Mouse (Mus musculus) brain, embryonic 14.5 days (tissue): ENCODE results near the gene Rab5c. TPM values are rescaled to one million over a fixed set of nuclear protein-coding genes. Genes with fewer than 3 reads are reported as not detected.

ENCODE experiments used
- DNase-seq: peaks from one replicate; pipeline ENCODE4 v3.0.0-alpha.2; 2011; ENCODE audit warnings: low read depth
- CTCF ChIP-seq: fragments of 200-500 bp; IDR thresholded peaks from 2 replicates; pipeline ENCODE4 v1.5.1; 2012; ENCODE audit warnings: inconsistent platforms, mild to moderate bottlenecking, moderate library complexity, borderline replicate concordance; ENCODE audit not compliant: insufficient read depth, insufficient read length; ENCODE audit errors: extremely low read depth
- POLR2A ChIP-seq: fragments of 200-500 bp; IDR thresholded peaks from 2 replicates; pipeline ENCODE4 v1.6.1; 2012; ENCODE audit warnings: mild to moderate bottlenecking, inconsistent platforms, borderline replicate concordance; ENCODE audit not compliant: poor library complexity, insufficient read depth, insufficient read length, severe bottlenecking; ENCODE audit errors: extremely low read depth
- polyA plus RNA-seq: library from polyadenylated mRNA; depleted of rRNA; stranded (reverse); fragments of >200 nt; gene quantifications from 2 replicates; pipeline ENCODE4 v1.2.3, GENCODE M21; 2012

The Rab5c gene
- polyA plus RNA-seq, 1 experiment = 236 TPM

DNA sequence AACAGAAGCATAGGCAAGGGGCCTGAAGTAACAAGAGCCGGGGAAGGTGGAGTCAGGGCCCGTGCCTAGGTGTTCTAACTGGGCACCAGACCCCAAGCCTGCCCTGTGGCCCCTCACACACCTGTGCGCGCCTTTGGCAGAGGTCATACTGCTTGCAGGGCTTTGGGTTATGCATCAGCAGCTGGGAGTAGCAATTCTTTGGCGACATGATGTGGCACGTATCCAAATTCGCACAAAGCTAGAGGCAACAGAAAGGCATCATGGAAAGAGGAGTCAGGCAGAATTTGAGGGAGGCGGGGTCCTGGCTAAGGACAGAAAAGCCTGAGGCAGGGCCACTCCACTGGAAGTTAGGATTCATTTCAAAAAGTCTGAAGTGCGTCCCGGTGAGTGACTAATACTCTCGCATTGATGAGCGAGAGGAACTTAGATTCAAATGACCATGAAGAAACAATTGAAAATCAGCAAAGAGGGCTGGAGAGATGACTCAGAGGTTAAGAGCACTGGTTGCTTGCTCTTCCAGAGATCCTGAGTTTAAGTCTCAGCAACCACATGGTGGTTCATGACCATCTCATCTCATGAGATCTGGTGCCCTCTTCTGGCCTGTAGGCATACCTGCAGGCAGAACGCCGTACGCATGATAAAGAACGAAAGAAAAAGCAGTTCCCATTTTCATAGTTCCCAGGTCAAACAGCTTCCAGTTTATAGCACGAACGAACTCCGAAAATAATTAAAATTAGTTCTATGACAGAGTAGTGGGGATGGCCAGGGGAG lies 35.7 kb downstream of the Rab5c start:
- peak; percentile 89 for DNase-seq

GRCm38 (mm10) chr11:100701301-100701700 lies 36.7 kb downstream of the Rab5c start:
- DNase-seq = no peak
- TF ChIP-seq CTCF = no peak
- no peak for TF ChIP-seq POLR2A

More for the DNA sequence above, 35.7 kb downstream of the Rab5c start:
- TF ChIP-seq POLR2A = no peak
- TF ChIP-seq CTCF = peak; percentile 84

GRCm38 (mm10) chr11:100700710-100701109 lies 37.3 kb downstream of the Rab5c start:
- TF ChIP-seq POLR2A (no peak), CTCF (no peak)
- DNase-seq = no peak

- DNase-seq = no peak
- no peak for TF ChIP-seq CTCF
- no peak for TF ChIP-seq POLR2A
These were observed 40.1 kb downstream of the Rab5c start for GRCm38 (mm10) chr11:100697921-100698320.

GRCm38 (mm10) chr11:100694926-100695325 lies 43.1 kb downstream of the Rab5c start:
- TF ChIP-seq POLR2A (no peak), CTCF (peak; percentile 85)
- DNase-seq = peak; percentile 70

DNA sequence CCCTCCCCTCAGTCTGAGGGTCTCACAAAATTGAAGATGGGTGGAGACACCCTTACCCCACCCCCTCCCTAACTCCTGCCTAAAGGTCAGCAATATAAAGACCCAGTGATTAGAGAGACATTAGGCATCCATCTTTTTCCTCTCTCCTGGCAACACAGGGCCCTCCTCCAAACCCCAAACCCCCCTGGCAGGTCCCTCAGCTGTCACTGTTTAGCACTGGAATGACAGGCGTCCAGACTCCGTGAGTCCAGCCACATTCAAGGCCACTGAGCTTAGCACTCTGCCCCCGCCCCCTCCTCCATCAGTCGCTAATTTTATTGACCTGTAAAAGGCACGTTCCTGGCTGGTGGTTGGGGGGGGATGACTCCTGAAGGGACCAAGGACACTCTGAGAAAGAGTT lies 44.9 kb downstream of the Rab5c start:
- no peak for DNase-seq

GRCm38 (mm10) chr11:100692164-100692616 lies 45.8 kb downstream of the Rab5c start, which contains the start of gene Zfp385c:
Gene Zfp385c, minus strand, starts transcription at chr11:100692455.
- no peak for TF ChIP-seq POLR2A
- TF ChIP-seq CTCF = no peak
- no peak for DNase-seq

More for the DNA sequence above, 44.9 kb downstream of the Rab5c start:
- TF ChIP-seq POLR2A = no peak
- TF ChIP-seq CTCF = no peak

DNA sequence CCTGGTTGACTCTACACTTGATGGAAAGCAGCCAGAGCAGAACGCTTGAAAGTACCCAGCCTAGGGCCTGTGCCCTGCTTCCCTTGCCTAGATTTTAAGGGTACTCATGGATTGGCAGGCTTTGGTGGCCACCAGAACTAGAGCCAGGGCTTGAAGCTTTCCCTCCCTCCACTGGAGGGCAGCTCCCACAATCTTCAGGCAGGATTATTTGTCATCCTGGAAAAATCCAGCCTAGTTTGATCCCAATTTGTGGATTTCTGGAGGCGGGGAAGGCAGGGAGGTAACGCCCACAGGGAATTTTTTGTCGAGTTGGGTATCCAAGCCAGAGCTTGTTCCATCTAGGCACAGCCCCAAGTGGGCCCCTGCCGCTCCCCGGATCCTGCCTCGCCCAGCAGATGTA lies 47.6 kb downstream of the Rab5c start:
- DNase-seq = no peak
- no peak for TF ChIP-seq POLR2A
- TF ChIP-seq CTCF = no peak

DNA sequence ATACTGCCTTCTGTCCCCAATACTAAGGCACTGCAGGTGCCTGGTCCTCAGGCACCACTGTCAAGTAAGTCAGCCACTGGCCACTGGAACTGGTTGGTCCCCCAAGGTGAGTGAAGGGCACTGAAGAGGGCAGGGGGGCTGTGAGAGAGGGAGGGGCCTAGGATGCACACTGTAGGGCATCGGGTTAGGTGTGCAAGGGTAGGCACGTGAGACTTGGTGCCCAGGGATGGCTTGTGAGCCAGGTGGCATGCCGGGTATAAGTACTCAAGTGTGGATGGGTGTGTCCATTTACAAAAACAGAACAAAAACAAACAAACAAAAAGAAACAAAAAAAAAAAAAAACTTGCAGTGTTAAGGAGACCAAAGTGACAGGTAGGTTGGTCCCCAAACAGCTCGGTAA lies 49.6 kb downstream of the Rab5c start:
- TF ChIP-seq POLR2A (no peak), CTCF (no peak)
- no peak for DNase-seq

DNA sequence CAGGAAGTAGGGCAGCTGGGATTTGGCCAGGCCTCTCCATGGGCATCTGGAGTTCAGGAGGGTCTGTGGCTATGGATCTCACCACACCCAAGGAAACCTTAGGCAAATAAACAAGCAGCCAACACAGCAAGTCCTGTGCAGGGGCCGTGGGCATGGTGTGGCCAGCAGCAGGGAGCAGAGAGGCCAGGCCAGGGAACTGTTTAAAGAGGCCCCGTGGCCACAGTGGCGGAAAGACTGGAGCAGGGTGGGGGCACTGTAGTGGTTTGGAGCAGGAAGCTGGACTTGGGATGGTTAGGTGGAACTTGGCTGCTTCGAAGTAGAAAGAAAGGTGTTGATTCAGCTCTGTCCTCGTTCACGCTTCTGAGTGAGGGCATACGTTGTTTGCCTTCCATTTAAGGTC lies 50.8 kb downstream of the Rab5c start:
- no peak for DNase-seq
- no peak for TF ChIP-seq POLR2A
- TF ChIP-seq CTCF = no peak

DNA sequence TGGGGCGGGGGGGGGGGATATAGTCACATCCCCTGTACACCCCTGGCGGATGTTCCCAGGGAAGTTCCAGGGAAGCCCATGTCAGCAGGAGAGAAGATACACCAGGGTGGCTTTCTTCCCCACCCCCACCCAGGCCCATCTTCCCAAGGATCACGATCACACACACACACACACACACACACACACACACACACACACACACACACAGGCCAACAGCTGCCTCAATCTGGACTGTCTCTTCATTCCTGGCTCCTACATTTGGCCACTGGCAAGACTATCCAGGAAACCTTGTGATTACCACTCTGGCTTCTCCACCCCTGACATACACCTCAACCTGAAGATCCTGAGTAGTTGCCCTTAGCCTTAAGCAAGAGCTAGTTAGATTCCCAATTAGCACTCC lies 52.6 kb downstream of the Rab5c start:
- TF ChIP-seq CTCF (no peak), POLR2A (no peak)
- DNase-seq = no peak

- DNase-seq = no peak
- TF ChIP-seq CTCF (no peak), POLR2A (no peak)
These were observed 53.9 kb downstream of the Rab5c start for GRCm38 (mm10) chr11:100684084-100684483.
